Mouse (Mus musculus): ENCODE measurements around the gene Olfr1402. TPM values are rescaled to one million over a fixed set of nuclear protein-coding genes. Genes with fewer than 3 reads are reported as not detected.

The Olfr1402 gene
- polyA plus RNA-seq (2014; fragmentation: Nextera tagmentation; extraction: Ambion mirVana): not detected in 2 replicates

DNA sequence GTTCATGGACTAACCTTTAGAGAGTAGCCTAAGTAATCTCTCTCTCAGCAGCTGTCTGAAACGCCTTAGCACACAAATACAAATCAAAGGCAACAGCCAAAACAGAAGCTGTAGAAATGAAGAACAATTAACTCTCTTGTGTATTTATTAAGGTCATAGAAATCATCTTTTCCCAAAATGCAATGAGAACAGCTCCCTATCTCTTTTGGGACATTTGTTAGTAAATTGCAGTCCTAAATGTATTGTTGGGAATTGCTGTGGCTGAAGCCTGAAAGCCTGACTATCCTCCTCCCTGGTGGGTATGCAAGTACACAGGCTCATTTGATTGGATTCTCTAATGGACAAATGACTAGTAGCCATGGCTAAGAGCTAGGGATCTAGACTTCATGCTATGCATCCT is at the start of gene Olfr1402:
TSS of gene Olfr1402 (minus strand) at position 101 of the 400 bp plus-strand sequence.
- Histone ChIP-seq H3K27me3 (ENCODE audit: control insufficient read depth, insufficient read depth, low read length) (no peaks in the 10 kb centered on the region), H3K9me3 (ENCODE audit: control insufficient read depth, low read length) (no peaks in the 10 kb centered on the region), H3K36me3 (ENCODE audit: control insufficient read depth, insufficient read depth, low read length) (no peaks in the 10 kb centered on the region), H3K4me3 (ENCODE audit: low read depth, low read length) (no peak within 1 kb of the TSS), H3K4me1 (ENCODE audit: control insufficient read depth, insufficient read depth, low read length) (no peaks in the 10 kb centered on the region), H3K4me2 (ENCODE audit: low read depth, low read length) (no peak within 1 kb of the TSS), H3K9ac (replicated peaks; ENCODE audit: low read depth, low read length) (no peak within 1 kb of the TSS), H3K27ac (ENCODE audit: low read depth, low read length) (no peak within 1 kb of the TSS)
- WGBS: 67% methylated on average over 1 of the region's 1 CpGs
- ATAC-seq (ENCODE audit: low read depth): no peak

DNA sequence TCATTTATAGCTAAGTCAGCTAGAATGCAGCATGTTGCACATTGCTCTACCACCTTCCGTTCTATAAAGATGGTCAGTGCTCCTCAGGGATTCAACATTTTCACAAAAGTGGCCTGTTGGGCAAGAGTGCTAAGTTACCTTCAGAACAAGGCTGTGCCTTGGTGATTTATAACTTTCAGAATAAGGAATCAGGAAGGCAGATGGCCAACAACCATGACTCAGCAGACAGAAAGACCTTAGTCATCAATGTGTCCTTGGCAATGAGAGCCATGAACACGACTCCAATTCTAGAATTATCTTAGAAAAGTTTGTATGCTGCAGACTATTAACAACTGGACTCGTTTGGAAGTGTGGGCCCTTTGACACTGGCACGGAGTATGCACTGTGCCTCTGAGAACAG is 33.5 kb upstream of the Olfr1402 start:
- Histone ChIP-seq H3K9ac (replicated peaks; ENCODE audit: low read depth, low read length) (no peak overlapping the region), H3K36me3 (ENCODE audit: control insufficient read depth, insufficient read depth, low read length) (no peaks in the 10 kb centered on the region), H3K27me3 (ENCODE audit: control insufficient read depth, insufficient read depth, low read length) (no peaks in the 10 kb centered on the region), H3K4me1 (ENCODE audit: control insufficient read depth, insufficient read depth, low read length) (no peaks in the 10 kb centered on the region), H3K27ac (ENCODE audit: low read depth, low read length) (no peak overlapping the region), H3K4me3 (ENCODE audit: low read depth, low read length) (no peak overlapping the region), H3K4me2 (ENCODE audit: low read depth, low read length) (no peak overlapping the region), H3K9me3 (ENCODE audit: control insufficient read depth, low read length) (no peaks in the 10 kb centered on the region)
- ATAC-seq (ENCODE audit: low read depth): no peak
- 83% methylated on average over 4 of the region's 4 CpGs for WGBS

DNA sequence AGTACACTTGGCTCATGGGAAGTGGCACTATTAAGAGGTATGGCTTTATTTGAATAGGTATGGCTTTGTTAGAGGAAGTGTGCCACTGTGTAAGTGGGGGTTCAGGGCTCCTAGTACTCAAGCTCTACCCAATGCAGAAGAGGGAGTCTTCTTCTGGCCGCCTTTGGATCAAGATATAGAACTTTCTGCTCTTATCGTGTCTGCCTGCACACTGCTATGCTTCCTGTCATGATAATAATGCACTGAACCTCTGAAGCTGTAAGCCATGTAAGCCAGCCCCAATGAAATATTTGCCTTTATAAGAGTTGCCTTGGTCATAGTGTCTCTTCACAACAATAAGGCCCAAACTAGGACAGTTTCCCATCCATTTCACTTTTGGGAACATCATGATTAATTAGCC is 16.8 kb upstream of the Olfr1402 start:
- Histone ChIP-seq H3K4me1 (ENCODE audit: control insufficient read depth, insufficient read depth, low read length) (no peaks in the 10 kb centered on the region), H3K4me2 (ENCODE audit: low read depth, low read length) (no peak overlapping the region), H3K27ac (ENCODE audit: low read depth, low read length) (no peak overlapping the region), H3K4me3 (ENCODE audit: low read depth, low read length) (no peak overlapping the region), H3K27me3 (ENCODE audit: control insufficient read depth, insufficient read depth, low read length) (no peaks in the 10 kb centered on the region), H3K36me3 (ENCODE audit: control insufficient read depth, insufficient read depth, low read length) (no peaks in the 10 kb centered on the region), H3K9me3 (ENCODE audit: control insufficient read depth, low read length) (no peaks in the 10 kb centered on the region), H3K9ac (replicated peaks; ENCODE audit: low read depth, low read length) (no peak overlapping the region)
- no peak for ATAC-seq (ENCODE audit: low read depth)
- WGBS: 95% methylated on average over 2 of the region's 2 CpGs

DNA sequence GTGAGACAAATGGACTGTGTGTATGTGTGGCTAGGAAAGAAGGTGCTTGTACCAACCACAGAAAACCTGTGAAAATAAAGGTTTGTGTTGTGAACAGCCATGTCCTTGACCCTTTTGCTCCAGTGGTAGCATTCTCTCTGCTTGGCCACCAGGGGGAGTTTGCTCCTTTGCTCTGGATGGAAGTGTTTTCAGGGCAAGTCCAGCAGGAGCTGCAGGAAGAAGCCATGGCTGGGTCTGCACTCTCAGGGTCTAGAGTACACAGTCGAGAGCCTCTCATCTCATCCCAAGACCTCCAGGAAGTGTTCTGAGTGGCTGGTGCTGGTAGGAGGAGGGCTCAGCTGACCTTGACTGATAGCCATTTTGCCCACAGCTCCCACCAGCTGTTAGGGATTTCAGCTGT is 27.5 kb downstream of the Olfr1402 start:
- H3K27ac ChIP-seq (ENCODE audit: low read depth, low read length): no peak overlapping the region
- no peak overlapping the region for H3K4me3 ChIP-seq (ENCODE audit: low read depth, low read length)
- ATAC-seq (ENCODE audit: low read depth): no peak
- H3K27me3 ChIP-seq (ENCODE audit: control insufficient read depth, insufficient read depth, low read length): no peaks in the 10 kb centered on the region
- no peak overlapping the region for H3K4me2 ChIP-seq (ENCODE audit: low read depth, low read length)
- no peak overlapping the region for H3K9ac ChIP-seq (replicated peaks; ENCODE audit: low read depth, low read length)
- no peaks in the 10 kb centered on the region for H3K36me3 ChIP-seq (ENCODE audit: control insufficient read depth, insufficient read depth, low read length)
- H3K9me3 ChIP-seq (ENCODE audit: control insufficient read depth, low read length): no peaks in the 10 kb centered on the region
- 58% methylated on average over 1 of the region's 1 CpGs for WGBS
- H3K4me1 ChIP-seq (ENCODE audit: control insufficient read depth, insufficient read depth, low read length): no peaks in the 10 kb centered on the region

DNA sequence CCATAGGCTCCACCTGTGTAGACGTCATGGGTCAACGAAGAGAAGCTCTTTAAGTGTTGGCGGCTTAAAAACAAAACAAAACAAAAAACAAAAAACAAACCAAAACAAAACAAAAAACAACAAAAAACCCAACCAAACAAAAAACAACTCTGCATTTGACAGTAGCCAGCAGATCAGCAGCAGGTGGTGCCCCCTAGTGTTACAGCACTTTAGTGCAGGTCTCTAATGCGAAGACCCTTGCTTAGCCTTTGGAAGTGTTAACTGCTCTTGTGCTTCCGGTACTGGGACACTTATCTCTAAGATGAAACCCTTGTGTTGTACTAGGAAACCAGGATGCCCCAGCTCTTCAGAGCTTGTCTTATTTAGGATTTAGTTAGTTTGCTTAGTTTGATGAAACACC is 28.7 kb downstream of the Olfr1402 start:
- no peak overlapping the region for H3K4me3 ChIP-seq (ENCODE audit: low read depth, low read length)
- H3K9ac ChIP-seq (replicated peaks; ENCODE audit: low read depth, low read length): no peak overlapping the region
- H3K36me3 ChIP-seq (ENCODE audit: control insufficient read depth, insufficient read depth, low read length): no peaks in the 10 kb centered on the region
- H3K27me3 ChIP-seq (ENCODE audit: control insufficient read depth, insufficient read depth, low read length): no peaks in the 10 kb centered on the region
- ATAC-seq (ENCODE audit: low read depth): no peak
- WGBS: 72% methylated on average over 5 of the region's 5 CpGs
- H3K27ac ChIP-seq (ENCODE audit: low read depth, low read length): no peak overlapping the region
- H3K9me3 ChIP-seq (ENCODE audit: control insufficient read depth, low read length): no peaks in the 10 kb centered on the region
- no peak overlapping the region for H3K4me2 ChIP-seq (ENCODE audit: low read depth, low read length)
- no peaks in the 10 kb centered on the region for H3K4me1 ChIP-seq (ENCODE audit: control insufficient read depth, insufficient read depth, low read length)

DNA sequence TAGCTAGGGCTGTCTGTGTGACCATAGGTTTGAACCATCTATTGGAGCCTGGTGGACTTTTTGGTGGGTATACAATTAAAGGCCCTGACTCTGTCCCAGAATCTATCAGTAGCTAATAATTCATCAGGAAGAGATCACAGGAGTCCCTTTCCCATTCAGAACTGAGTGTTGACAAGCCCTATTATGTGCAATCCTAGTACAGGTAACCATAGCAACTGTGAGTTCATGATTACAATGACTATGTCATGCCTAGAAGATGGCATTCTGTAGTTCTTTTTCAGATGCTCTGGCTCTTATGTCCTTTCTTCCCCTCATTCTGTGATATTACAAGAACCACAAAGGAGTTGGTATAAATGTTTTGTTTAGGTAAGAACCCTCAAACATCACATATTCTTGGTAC is 51.4 kb downstream of the Olfr1402 start:
- ATAC-seq (ENCODE audit: low read depth): no peak
- no peaks in the 10 kb centered on the region for H3K36me3 ChIP-seq (ENCODE audit: control insufficient read depth, insufficient read depth, low read length)
- H3K9me3 ChIP-seq (ENCODE audit: control insufficient read depth, low read length): no peaks in the 10 kb centered on the region
- no peaks in the 10 kb centered on the region for H3K4me1 ChIP-seq (ENCODE audit: control insufficient read depth, insufficient read depth, low read length)
- H3K9ac ChIP-seq (replicated peaks; ENCODE audit: low read depth, low read length): no peak overlapping the region
- no peaks in the 10 kb centered on the region for H3K27me3 ChIP-seq (ENCODE audit: control insufficient read depth, insufficient read depth, low read length)
- no peak overlapping the region for H3K4me2 ChIP-seq (ENCODE audit: low read depth, low read length)
- H3K27ac ChIP-seq (ENCODE audit: low read depth, low read length): no peak overlapping the region
- H3K4me3 ChIP-seq (ENCODE audit: low read depth, low read length): no peak overlapping the region

DNA sequence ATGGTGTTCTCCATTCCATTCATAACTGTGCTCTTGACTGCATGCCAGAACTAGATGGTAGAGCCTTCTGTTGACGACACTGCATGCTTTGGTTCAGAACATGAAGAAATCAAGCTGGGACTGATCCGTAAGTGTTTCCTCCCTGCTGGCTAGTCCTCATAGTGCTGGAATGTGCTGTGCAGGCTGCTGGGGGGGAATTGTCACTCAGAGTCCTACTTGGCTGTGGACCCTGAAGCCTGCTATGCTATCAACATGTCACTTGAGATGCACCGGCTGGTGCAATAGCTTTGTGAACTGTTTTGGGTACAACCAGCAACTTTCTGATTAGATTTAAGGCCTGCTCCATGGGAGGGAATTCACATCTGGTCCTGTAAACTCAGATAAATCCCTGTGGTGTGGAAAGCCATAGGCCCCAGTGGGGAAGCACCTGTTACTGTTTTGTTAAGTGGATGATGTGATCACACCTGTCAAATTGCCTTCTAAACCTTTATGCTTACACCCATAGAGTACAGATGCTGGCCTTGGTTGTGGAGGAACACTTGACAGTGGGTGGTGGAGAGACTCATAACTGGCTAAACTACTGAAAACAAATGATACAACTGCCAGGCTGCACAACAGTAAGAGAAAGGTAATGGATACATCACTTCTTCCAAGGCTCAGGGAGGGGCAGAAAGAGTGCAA is 58.3 kb downstream of the Olfr1402 start:
- no peak overlapping the region for H3K4me2 ChIP-seq (ENCODE audit: low read depth, low read length)
- H3K27me3 ChIP-seq (ENCODE audit: control insufficient read depth, insufficient read depth, low read length): no peaks in the 10 kb centered on the region
- no peak overlapping the region for H3K4me3 ChIP-seq (ENCODE audit: low read depth, low read length)
- H3K9ac ChIP-seq (replicated peaks; ENCODE audit: low read depth, low read length): no peak overlapping the region
- no peaks in the 10 kb centered on the region for H3K9me3 ChIP-seq (ENCODE audit: control insufficient read depth, low read length)
- ATAC-seq (ENCODE audit: low read depth): no peak
- 78% methylated on average over 3 of the region's 3 CpGs for WGBS
- no peaks in the 10 kb centered on the region for H3K4me1 ChIP-seq (ENCODE audit: control insufficient read depth, insufficient read depth, low read length)
- no peaks in the 10 kb centered on the region for H3K36me3 ChIP-seq (ENCODE audit: control insufficient read depth, insufficient read depth, low read length)
- H3K27ac ChIP-seq (ENCODE audit: low read depth, low read length): no peak overlapping the region

DNA sequence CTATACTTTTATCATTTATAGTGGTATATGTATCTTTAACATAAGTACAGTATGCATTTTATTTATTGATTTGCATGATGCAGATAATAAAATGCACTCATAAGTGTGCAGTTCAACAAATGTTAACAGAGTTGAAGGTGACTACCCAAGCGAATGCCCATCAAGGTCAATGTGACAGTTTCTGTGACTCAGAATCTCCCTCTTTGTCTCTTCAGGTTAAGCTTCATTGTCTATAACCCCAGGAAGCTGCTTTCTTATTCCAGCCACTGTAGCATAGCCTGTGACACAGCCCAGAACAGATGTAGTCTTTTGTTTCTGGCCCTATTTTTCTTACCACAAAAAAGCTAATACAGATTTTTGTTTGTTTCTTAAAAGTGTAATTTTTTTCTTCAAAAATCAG is 63.4 kb downstream of the Olfr1402 start:
- Histone ChIP-seq H3K36me3 (ENCODE audit: control insufficient read depth, insufficient read depth, low read length) (no peaks in the 10 kb centered on the region), H3K9ac (replicated peaks; ENCODE audit: low read depth, low read length) (no peak overlapping the region), H3K27me3 (ENCODE audit: control insufficient read depth, insufficient read depth, low read length) (no peaks in the 10 kb centered on the region), H3K4me2 (ENCODE audit: low read depth, low read length) (no peak overlapping the region), H3K4me1 (ENCODE audit: control insufficient read depth, insufficient read depth, low read length) (no peaks in the 10 kb centered on the region), H3K9me3 (ENCODE audit: control insufficient read depth, low read length) (no peaks in the 10 kb centered on the region), H3K27ac (ENCODE audit: low read depth, low read length) (no peak overlapping the region), H3K4me3 (ENCODE audit: low read depth, low read length) (no peak overlapping the region)
- ATAC-seq (ENCODE audit: low read depth): no peak
- 60% methylated on average over 1 of the region's 1 CpGs for WGBS
